Mouse (Mus musculus): ENCODE results near the gene Snx32. TPM values are rescaled to one million over a fixed set of nuclear protein-coding genes. Genes with fewer than 3 reads are reported as not detected.

Snx32 gene
- polyA plus RNA-seq, 1 experiment from 2014 or later = 8.6 TPM

DNA sequence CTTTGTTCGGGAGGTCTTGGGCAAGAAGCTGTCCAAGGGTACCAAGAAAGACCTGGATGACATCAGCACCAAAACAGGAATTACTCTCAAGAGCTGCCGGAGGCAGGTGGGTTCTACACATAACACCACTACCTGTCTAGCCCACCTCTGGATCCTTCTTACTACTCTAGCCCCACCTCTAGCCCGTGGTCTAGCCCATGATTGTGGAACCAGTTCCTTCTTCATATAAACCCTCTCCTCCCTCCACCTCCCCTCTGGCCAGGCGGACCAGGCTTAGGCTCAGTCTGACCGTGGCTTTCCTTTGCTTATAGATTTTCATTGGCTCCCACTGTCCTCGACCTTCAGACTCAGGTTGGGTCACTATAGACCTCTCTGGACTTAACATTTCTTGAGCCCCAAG, 48.9 kb downstream of the Snx32 start:
- Histone ChIP-seq H3K4me1 (ENCODE audit: control insufficient read depth, insufficient read depth, low read length) (peaks cover 15% of the 10 kb centered on the region), H3K4me2 (ENCODE audit: low read depth, severe bottlenecking) (peak overlapping the region; percentile 88), H3K9me3 (ENCODE audit: control insufficient read depth, low read length) (no peaks in the 10 kb centered on the region), H3K9ac (ENCODE audit: low read length) (no peak overlapping the region), H3K27me3 (ENCODE audit: control insufficient read depth, insufficient read depth, low read length) (no peaks in the 10 kb centered on the region), H3K4me3 (ENCODE audit: low read depth, low read length) (peak overlapping the region; percentile 71), H3K36me3 (ENCODE audit: control insufficient read depth, insufficient read depth, low read length) (peaks cover 15% of the 10 kb centered on the region), H3K27ac (replicated peaks; ENCODE audit: low read depth, low read length) (no peak overlapping the region)
- DNase-seq (ENCODE audit: low spot score) = no peak
- ATAC-seq (ENCODE audit: insufficient number of reproducible peaks, low FRiP score, low TSS enrichment, low read depth) = no peak
- 87% methylated on average over 6 of the region's 6 CpGs for WGBS

DNA sequence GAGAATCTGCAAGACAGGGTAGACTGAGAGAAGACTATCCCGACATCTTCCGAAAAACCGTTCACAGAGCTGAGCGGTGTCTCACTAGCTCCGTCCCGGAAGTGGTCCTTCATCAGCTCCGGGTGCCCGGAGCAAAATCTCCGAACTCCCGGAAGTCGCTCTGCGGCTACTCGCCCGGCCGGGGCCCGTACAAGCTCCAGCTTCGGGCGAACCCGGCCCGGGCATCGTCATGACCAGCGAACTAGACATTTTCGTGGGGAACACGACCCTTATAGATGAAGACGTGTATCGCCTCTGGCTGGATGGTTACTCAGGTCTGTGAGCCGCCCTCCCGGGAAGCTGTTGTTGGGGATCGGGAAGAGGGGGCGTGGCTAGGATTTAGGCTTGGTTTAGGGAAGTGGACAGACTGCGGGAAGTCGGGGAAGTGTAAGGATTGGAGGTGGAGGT, 49.9 kb downstream of the Snx32 start, which contains the start of gene Fibp:
Gene Fibp, plus strand, starts transcription at position 151 of the 447 bp plus-strand sequence.
- no peak within 1 kb of the TSS; the same call in 1 of the 2 replicates for H3K27ac ChIP-seq (replicated peaks; ENCODE audit: low read depth, low read length)

DNA sequence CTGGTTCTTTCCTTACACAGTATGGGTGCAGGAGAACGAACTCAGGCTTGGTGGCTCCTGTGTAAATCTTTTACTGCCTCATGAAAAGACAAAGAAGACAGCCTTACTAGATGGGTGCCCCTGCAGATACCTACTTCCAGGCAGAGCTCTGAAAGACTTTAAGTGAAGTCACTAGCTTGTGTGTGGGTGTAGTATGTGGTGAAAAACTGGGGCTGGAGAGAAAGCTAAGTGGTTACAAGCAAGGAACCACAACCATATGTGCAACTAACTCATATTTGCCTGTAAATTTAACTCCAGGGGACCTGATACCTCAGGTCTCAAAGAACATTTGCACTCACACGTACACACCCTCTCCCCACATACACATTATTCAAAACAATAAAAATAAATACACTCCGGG, 50.4 kb downstream of the Snx32 start:
- Histone ChIP-seq H3K27me3 (ENCODE audit: control insufficient read depth, insufficient read depth, low read length) (no peaks in the 10 kb centered on the region), H3K36me3 (ENCODE audit: control insufficient read depth, insufficient read depth, low read length) (peaks cover 7% of the 10 kb centered on the region), H3K9ac (ENCODE audit: low read length) (peak overlapping the region; percentile 69), H3K27ac (replicated peaks; ENCODE audit: low read depth, low read length) (no peak overlapping the region), H3K4me1 (ENCODE audit: control insufficient read depth, insufficient read depth, low read length) (peaks cover 23% of the 10 kb centered on the region), H3K4me3 (ENCODE audit: low read depth, low read length) (peak overlapping the region; percentile 71), H3K4me2 (ENCODE audit: low read depth, severe bottlenecking) (peak overlapping the region; percentile 88), H3K9me3 (ENCODE audit: control insufficient read depth, low read length) (no peaks in the 10 kb centered on the region)
- no peak for DNase-seq (ENCODE audit: low spot score)
- 21% methylated on average over 3 of the region's 3 CpGs for WGBS
- no peak for ATAC-seq (ENCODE audit: insufficient number of reproducible peaks, low FRiP score, low TSS enrichment, low read depth)

More for the DNA sequence above, 49.9 kb downstream of the Snx32 start, which contains the start of gene Fibp:
- DNase-seq (ENCODE audit: low spot score) = peak; percentile 93
- WGBS = under 1% methylated on average over 32 of the region's 32 CpGs
- Histone ChIP-seq H3K4me3 (ENCODE audit: low read depth, low read length) (peak within 1 kb of the TSS; percentile 71), H3K9me3 (ENCODE audit: control insufficient read depth, low read length) (no peaks in the 10 kb centered on the region), H3K36me3 (ENCODE audit: control insufficient read depth, insufficient read depth, low read length) (peaks cover 11% of the 10 kb centered on the region), H3K4me2 (ENCODE audit: low read depth, severe bottlenecking) (peak within 1 kb of the TSS; percentile 88), H3K27me3 (ENCODE audit: control insufficient read depth, insufficient read depth, low read length) (no peaks in the 10 kb centered on the region), H3K4me1 (ENCODE audit: control insufficient read depth, insufficient read depth, low read length) (peaks cover 23% of the 10 kb centered on the region), H3K9ac (ENCODE audit: low read length) (peak within 1 kb of the TSS; percentile 69)
- peak; percentile 58 for ATAC-seq (ENCODE audit: insufficient number of reproducible peaks, low FRiP score, low TSS enrichment, low read depth)

DNA sequence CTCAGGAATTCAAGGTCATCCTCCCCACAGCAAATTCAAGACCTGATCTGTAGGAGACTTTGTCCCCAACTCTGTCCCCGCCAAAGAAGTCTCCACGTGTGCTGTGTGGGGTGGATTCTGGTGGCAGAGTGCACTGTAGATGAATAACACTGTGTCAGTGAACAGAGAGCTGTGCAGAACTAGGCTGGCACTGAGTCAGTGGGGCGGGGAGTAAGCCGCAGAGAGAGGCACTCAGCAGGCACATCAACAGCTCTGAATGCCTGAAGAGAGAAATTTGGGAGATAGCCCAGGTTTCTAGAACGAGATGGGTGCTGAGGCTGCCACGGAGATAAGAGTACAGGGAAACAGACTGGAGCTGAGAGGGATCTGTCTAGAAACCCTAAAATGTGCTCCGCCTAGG, 51.3 kb downstream of the Snx32 start:
- 71% methylated on average over 7 of the region's 7 CpGs for WGBS

DNA sequence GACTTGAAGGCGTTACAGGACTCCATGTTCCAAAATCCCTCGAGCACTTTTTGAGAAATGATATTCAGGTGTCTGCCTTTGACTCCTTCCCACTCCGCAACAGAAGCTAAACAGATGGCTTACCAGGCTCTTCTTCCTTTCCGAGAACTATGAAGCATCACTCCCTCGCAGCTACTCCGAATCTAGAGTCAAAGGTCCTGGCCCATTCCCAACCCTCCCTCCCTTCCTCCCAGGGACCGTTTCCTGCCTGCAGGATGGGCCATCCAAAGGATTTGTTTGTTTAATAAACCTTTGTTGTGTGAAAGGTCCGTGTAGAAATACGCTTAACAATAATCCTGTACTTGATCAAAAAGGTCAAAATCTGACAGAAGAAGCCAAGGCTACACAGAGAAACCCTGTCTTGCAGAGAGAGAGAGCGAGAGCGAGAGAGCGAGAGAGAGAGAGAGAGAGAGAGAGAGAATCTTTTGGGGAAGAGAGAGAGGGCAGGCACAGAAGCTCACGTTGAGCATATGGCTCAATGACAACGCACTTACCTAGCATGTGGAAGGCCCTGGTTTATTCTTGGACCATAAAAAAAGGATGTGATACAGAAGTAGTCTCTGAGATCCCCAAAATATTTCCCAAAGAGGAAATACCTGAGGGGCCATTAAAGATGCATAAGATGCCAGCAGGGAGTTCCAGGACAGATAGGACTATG, 52.4 kb downstream of the Snx32 start, which contains the start of gene Ccdc85b:
Gene Ccdc85b, minus strand, starts transcription at position 149 of the 697 bp plus-strand sequence.
- Histone ChIP-seq H3K27ac (replicated peaks; ENCODE audit: low read depth, low read length) (peak within 1 kb of the TSS; percentile 10), H3K9ac (ENCODE audit: low read length) (peak within 1 kb of the TSS; percentile 61), H3K36me3 (ENCODE audit: control insufficient read depth, insufficient read depth, low read length) (peaks cover under 1% of the 10 kb centered on the region; the same call in 1 of the 2 replicates), H3K9me3 (ENCODE audit: control insufficient read depth, low read length) (no peaks in the 10 kb centered on the region), H3K4me2 (ENCODE audit: low read depth, severe bottlenecking) (peak within 1 kb of the TSS; percentile 98), H3K4me1 (ENCODE audit: control insufficient read depth, insufficient read depth, low read length) (peaks cover 21% of the 10 kb centered on the region), H3K27me3 (ENCODE audit: control insufficient read depth, insufficient read depth, low read length) (no peaks in the 10 kb centered on the region), H3K4me3 (ENCODE audit: low read depth, low read length) (peak within 1 kb of the TSS; percentile 45)
- WGBS = 19% methylated on average over 14 of the region's 14 CpGs
- DNase-seq (ENCODE audit: low spot score) = no peak
- ATAC-seq (ENCODE audit: insufficient number of reproducible peaks, low FRiP score, low TSS enrichment, low read depth) = no peak; the same call in 1 of the 2 replicates

More for the DNA sequence above, 51.3 kb downstream of the Snx32 start:
- ATAC-seq (ENCODE audit: insufficient number of reproducible peaks, low FRiP score, low TSS enrichment, low read depth) (no peak), DNase-seq (ENCODE audit: low spot score) (no peak)
- Histone ChIP-seq H3K9ac (ENCODE audit: low read length) (no peak overlapping the region), H3K27me3 (ENCODE audit: control insufficient read depth, insufficient read depth, low read length) (no peaks in the 10 kb centered on the region), H3K9me3 (ENCODE audit: control insufficient read depth, low read length) (no peaks in the 10 kb centered on the region), H3K27ac (replicated peaks; ENCODE audit: low read depth, low read length) (no peak overlapping the region), H3K4me3 (ENCODE audit: low read depth, low read length) (no peak overlapping the region), H3K4me1 (ENCODE audit: control insufficient read depth, insufficient read depth, low read length) (peaks cover 21% of the 10 kb centered on the region), H3K4me2 (ENCODE audit: low read depth, severe bottlenecking) (no peak overlapping the region), H3K36me3 (ENCODE audit: control insufficient read depth, insufficient read depth, low read length) (peaks cover 4% of the 10 kb centered on the region; the same call in 1 of the 2 replicates)

DNA sequence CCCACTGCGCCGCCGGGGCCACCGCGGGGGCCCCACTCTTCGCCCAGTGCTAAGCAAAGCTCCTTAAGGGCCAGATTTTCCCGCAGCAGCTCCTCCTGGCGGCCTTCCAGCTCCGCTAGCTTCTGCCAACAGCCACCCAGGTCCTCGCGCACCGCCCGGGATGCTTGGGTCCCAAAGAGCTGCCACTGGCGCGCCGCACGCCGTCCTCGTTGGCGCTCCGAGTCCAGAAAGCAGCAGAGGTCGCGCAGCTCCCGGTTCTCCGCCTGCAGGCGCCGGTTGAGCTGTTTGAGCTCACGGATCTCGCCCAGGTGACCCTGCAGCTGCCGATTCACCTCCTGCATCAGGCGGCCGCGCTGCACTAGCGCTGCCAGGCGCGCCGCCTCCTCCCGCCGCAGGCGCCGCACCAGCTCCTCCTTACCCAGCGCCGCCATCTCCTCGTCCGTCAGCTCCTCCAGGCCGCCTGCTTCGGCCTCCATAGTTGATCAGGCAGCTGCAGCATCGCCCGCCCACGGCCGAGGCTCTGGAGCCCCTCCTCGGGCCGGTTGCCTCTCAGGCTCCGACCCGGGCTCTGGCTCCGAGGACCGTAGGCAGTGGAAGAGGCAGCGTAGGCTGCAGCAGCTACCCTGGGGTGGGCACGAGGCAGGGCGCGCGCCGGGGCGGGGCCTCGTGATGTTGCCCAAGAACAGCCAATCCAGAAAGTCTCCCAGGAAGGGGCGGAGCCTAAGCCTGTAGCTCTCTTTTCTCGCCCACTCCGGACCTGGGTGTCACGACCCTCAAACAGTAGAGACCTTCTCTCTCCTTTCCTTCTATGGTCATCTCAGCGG, 53.2 kb downstream of the Snx32 start:
- peak overlapping the region; percentile 61 for H3K9ac ChIP-seq (ENCODE audit: low read length)
- ATAC-seq (ENCODE audit: insufficient number of reproducible peaks, low FRiP score, low TSS enrichment, low read depth) = peak; percentile 76
- no peaks in the 10 kb centered on the region for H3K36me3 ChIP-seq (ENCODE audit: control insufficient read depth, insufficient read depth, low read length)
- H3K4me3 ChIP-seq (ENCODE audit: low read depth, low read length) = peak overlapping the region; percentile 45
- peak overlapping the region; percentile 10 for H3K27ac ChIP-seq (replicated peaks; ENCODE audit: low read depth, low read length)
- peak; percentile 94 for DNase-seq (ENCODE audit: low spot score)
- no peaks in the 10 kb centered on the region for H3K9me3 ChIP-seq (ENCODE audit: control insufficient read depth, low read length)
- WGBS = under 1% methylated on average over 70 of the region's 70 CpGs
- peaks cover 21% of the 10 kb centered on the region for H3K4me1 ChIP-seq (ENCODE audit: control insufficient read depth, insufficient read depth, low read length)
- H3K27me3 ChIP-seq (ENCODE audit: control insufficient read depth, insufficient read depth, low read length) = no peaks in the 10 kb centered on the region
- peak overlapping the region; percentile 98 for H3K4me2 ChIP-seq (ENCODE audit: low read depth, severe bottlenecking)

DNA sequence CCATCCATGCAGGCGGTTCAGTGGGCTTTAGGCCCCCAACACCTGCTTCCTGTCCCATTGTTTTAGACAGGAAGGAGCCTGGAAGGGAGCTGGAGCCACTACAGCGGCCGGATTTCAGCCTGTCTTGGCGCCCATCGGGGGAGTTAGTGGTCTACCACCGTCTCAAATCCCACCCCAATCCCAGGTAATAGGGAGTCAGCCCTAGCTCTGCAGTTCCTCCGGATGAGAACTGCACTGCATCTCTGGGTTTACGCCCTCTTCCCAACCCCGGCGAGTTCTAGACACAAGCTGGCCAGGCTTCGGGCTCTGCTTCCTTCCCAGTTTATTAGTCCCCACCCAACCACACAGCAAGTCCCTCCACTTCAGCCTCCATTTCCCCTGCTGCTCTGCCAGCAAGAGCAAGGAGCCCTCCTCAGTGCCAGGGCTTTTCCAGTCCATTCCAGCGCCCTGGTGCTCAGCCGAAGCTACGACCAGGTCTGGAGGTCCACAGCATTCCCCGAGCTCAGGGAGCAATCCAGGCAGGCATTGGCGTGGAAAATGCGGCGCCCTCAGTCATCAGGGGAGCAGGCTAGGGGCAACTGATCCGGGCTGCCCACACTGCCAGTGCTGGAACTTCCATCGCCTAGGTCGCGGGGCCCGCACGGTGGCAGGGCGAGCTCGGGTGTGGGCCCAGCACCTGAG, 54.0 kb downstream of the Snx32 start:
- 4% methylated on average over 26 of the region's 26 CpGs for WGBS
- Histone ChIP-seq H3K4me1 (ENCODE audit: control insufficient read depth, insufficient read depth, low read length) (peaks cover 19% of the 10 kb centered on the region), H3K27ac (replicated peaks; ENCODE audit: low read depth, low read length) (peak overlapping the region; percentile 10), H3K9me3 (ENCODE audit: control insufficient read depth, low read length) (no peaks in the 10 kb centered on the region), H3K27me3 (ENCODE audit: control insufficient read depth, insufficient read depth, low read length) (no peaks in the 10 kb centered on the region), H3K36me3 (ENCODE audit: control insufficient read depth, insufficient read depth, low read length) (no peaks in the 10 kb centered on the region), H3K4me2 (ENCODE audit: low read depth, severe bottlenecking) (peak overlapping the region; percentile 98), H3K4me3 (ENCODE audit: low read depth, low read length) (peak overlapping the region; percentile 45), H3K9ac (ENCODE audit: low read length) (peak overlapping the region; percentile 61)
- DNase-seq (ENCODE audit: low spot score) = peak; percentile 47
- no peak for ATAC-seq (ENCODE audit: insufficient number of reproducible peaks, low FRiP score, low TSS enrichment, low read depth)

DNA sequence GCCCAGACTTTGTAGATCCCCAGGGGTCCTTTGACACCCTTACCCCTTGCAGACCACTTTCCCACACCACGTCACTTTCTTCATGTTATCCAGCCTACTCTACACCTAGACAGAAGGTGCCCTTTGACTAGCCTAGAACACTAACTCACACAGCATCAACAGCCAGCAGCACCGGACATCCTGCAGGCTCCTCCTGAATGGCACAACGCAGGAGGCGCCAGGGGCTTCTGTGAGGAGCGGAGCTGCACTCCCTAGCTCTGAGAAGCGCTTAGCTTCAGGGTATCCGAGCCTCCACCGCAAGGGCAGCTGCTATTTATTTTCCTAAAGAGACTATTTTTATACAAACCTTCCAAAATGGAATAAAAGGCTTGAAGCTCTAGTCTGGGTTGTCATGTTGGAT, 54.8 kb downstream of the Snx32 start:
- Histone ChIP-seq H3K9me3 (ENCODE audit: control insufficient read depth, low read length) (no peaks in the 10 kb centered on the region), H3K9ac (ENCODE audit: low read length) (no peak overlapping the region), H3K4me1 (ENCODE audit: control insufficient read depth, insufficient read depth, low read length) (peaks cover 13% of the 10 kb centered on the region), H3K4me2 (ENCODE audit: low read depth, severe bottlenecking) (peak overlapping the region; percentile 98; the same call in 1 of the 2 replicates), H3K4me3 (ENCODE audit: low read depth, low read length) (peak overlapping the region; percentile 45; the same call in 1 of the 2 replicates), H3K27ac (replicated peaks; ENCODE audit: low read depth, low read length) (no peak overlapping the region), H3K36me3 (ENCODE audit: control insufficient read depth, insufficient read depth, low read length) (no peaks in the 10 kb centered on the region), H3K27me3 (ENCODE audit: control insufficient read depth, insufficient read depth, low read length) (no peaks in the 10 kb centered on the region)
- DNase-seq (ENCODE audit: low spot score) (no peak), ATAC-seq (ENCODE audit: insufficient number of reproducible peaks, low FRiP score, low TSS enrichment, low read depth) (no peak)
- WGBS = 69% methylated on average over 8 of the region's 8 CpGs

Measured in limb, embryonic 11.5 days (tissue).